Mouse (Mus musculus) liver, embryonic 12.5 days (tissue): ENCODE data around the gene Olig1. TPM values are rescaled to one million over a fixed set of nuclear protein-coding genes. Genes with fewer than 3 reads are reported as not detected.

Experiments
- polyA plus RNA-seq: library from polyadenylated mRNA; unstranded; fragments of >200 nt; fragmentation: Nextera tagmentation; extraction: Ambion mirVana; gene quantifications from 2 replicates; pipeline ENCODE4 v1.2.1, GENCODE M21; 2016

Olig1 gene
- polyA plus RNA-seq, 1 experiment from 2014 or later: not detected

Other genes with a start within 250 kb of the Olig1 start
- gene Paxbp1, start 225.2 kb upstream of the Olig1 start, polyA plus RNA-seq: 32.8 and 33.8 TPM in 2 replicates
- not detected in 2 replicates for gene 4932438H23Rik, start 174.7 kb upstream of the Olig1 start, polyA plus RNA-seq
- gene Olig2, start 44.3 kb upstream of the Olig1 start, polyA plus RNA-seq: not detected in 2 replicates
- gene Ifnar2, start 103.0 kb downstream of the Olig1 start, polyA plus RNA-seq: 63.5 and 65.7 TPM in 2 replicates
- not detected in 2 replicates for gene Gm21970, start 121.9 kb downstream of the Olig1 start, polyA plus RNA-seq
- 26.0 and 27.0 TPM in 2 replicates for gene Il10rb, start 136.4 kb downstream of the Olig1 start, polyA plus RNA-seq
- 24.5 and 27.8 TPM in 2 replicates for gene Ifnar1, start 215.5 kb downstream of the Olig1 start, polyA plus RNA-seq